8 mouse cellular contexts compared by ENCODE assay signal in the genomic region with DNA sequence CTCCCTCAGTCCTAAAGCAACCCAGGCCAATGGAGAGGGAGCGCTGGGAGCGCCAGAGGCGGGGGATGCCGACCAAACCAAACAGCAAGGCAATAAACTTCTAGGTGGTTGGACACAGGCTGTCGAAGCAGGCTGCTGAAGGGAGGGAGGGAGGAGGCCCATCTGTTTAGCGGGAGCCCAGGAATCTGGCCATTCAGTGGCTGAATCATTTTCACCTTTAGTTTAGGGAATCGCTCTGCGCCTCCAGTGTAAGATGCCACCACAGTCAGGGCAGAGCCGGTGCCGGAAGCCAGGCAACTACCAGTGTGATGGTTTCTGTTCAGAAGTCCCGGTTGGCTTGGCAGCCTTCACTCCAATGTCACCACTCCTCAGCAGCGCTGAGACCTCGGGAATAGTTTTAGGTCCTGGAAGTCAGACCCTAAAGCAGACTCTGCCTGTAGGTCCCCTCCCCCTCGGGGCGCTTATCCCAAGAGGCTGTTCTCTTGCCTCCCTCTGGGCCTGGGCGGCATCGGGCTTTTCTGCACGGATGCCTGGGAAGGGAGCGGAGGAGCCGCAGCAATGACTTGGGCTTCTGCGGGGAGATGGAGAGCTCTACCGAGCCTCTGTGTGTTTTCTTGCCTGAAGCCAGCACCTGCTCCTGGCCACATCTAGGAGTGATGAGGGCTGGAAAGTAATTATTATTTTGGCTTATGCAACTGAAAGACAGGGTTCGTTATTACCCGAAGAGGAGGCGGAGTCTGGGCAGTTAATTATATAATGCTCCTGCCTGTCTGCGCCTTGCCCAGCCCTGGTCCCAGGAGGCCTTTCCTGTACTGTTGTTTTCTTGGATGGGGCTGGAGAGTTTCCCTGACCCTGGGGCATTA. TPM values are rescaled to one million over a fixed set of nuclear protein-coding genes. Genes with fewer than 3 reads are reported as not detected.
DNase-seq lines count a peak whose midpoint lies in the region; ATAC-seq and TF ChIP-seq lines count a peak whose summit lies in the region.

No protein-coding gene starts in this region.

- no peak overlapping the region for H3K4me3 ChIP-seq in kidney, postnatal 0 days (replicated peaks; ENCODE audit: low read depth, low read length)
- peak overlapping the region; percentile 97 for H3K4me3 ChIP-seq in olfactory bulb, adult 2 months (ENCODE audit: insufficient read depth, low read depth, low read length)

- H3K9ac ChIP-seq in kidney, postnatal 0 days (ENCODE audit: low read depth, low read length), result no peak overlapping the region

- no peak overlapping the region for H3K4me2 ChIP-seq in kidney, postnatal 0 days (ENCODE audit: low read length)

- peaks cover 39% of the 10 kb centered on the region for H3K27me3 ChIP-seq in kidney, postnatal 0 days (ENCODE audit: insufficient read depth, low read length)

- intact Hi-C loops in heart, postnatal 25 days (cut with DNase I), result no loop called here

- peak; percentile 26 for DNase-seq in kidney, postnatal 0 days (ENCODE audit: low spot score)
- DNase-seq in kidney, adult 11 months, result no peak
- peak; percentile 62 to 78 for DNase-seq in left cerebral cortex, adult 18-20 months (ENCODE audit: low spot score in 2 of 2)
- no peak for DNase-seq in urinary bladder, postnatal 14 days (ENCODE audit: low spot score)
- DNase-seq in heart, postnatal 25 days (ENCODE audit: low spot score), result no peak
- DNase-seq in adrenal gland, postnatal 25 days, result no peak

- no peak for TF ChIP-seq POLR2A in olfactory bulb, adult 2 months (IDR thresholded peaks at IDR 0.05; ENCODE audit: insufficient read depth, low read depth, low read length)

- 4% methylated on average over 26 of the region's 26 CpGs for WGBS in kidney, postnatal 0 days
- 3% methylated on average over 26 of the region's 26 CpGs for WGBS in olfactory bulb, adult 2 months

- no peak for ATAC-seq in kidney, postnatal 0 days (replicated peaks; ENCODE audit: low FRiP score, low read depth)
- ATAC-seq in frontal cortex, adult (ENCODE audit: low TSS enrichment), result peak; percentile 62

- no peaks in the 10 kb centered on the region for H3K36me3 ChIP-seq in kidney, postnatal 0 days (ENCODE audit: insufficient read depth, low read length)

- H3K9me3 ChIP-seq in kidney, postnatal 0 days (replicated peaks; ENCODE audit: low read length), result no peaks in the 10 kb centered on the region

- H3K4me1 ChIP-seq in kidney, postnatal 0 days (replicated peaks; ENCODE audit: insufficient read depth, low read length), result peaks cover 10% of the 10 kb centered on the region; the same call in 1 of the 2 replicates
- H3K4me1 ChIP-seq in olfactory bulb, adult 2 months (ENCODE audit: control insufficient read depth, insufficient read depth, low read length), result peaks cover 37% of the 10 kb centered on the region

- H3K27ac ChIP-seq in kidney, postnatal 0 days, result no peak overlapping the region
- peak overlapping the region; percentile 80 for H3K27ac ChIP-seq in olfactory bulb, adult 2 months (ENCODE audit: insufficient read depth, low read depth, low read length)

- no peak for TF ChIP-seq CTCF in kidney, postnatal 0 days (IDR thresholded peaks at IDR 0.05; ENCODE audit: low read depth)
- no peak for TF ChIP-seq CTCF in olfactory bulb, adult 2 months (IDR thresholded peaks at IDR 0.05; ENCODE audit: insufficient read depth, low read depth, low read length)

RNA-seq across cellular contexts. Expression of a gene that starts 2.3 kb away (rescaled TPM):
- 0.37 and 0.41 TPM in 2 replicates for polyA plus RNA-seq in kidney, postnatal 0 days (2015; fragmentation: Nextera tagmentation; extraction: Ambion mirVana)
- total RNA-seq in left cerebral cortex, adult 18-20 months (2021), result 100 to 1,000 TPM; 271 to 301 TPM
- 104 TPM in 1 of 2 replicates, not detected in the other for polyA plus RNA-seq in olfactory bulb, adult 2 months (2012; ENCODE audit: insufficient read depth, insufficient read length, low replicate concordance, missing spikeins)
- not detected for total RNA-seq in heart, postnatal 25 days (2021)
- 2.0 and 3.2 TPM in 2 replicates for total RNA-seq in adrenal gland, postnatal 25 days (2021)

Comparison
In these comparisons a context has a peak if more than half of its experiments do, and no peak if none do; other contexts are left out.
1. DNase-seq: peak in kidney, postnatal 0 days (single experiment) and left cerebral cortex, adult 18-20 months (2 of 2); none in kidney, adult 11 months (single experiment), urinary bladder, postnatal 14 days (single experiment), heart, postnatal 25 days (single experiment) and adrenal gland, postnatal 25 days (single experiment).
2. RNA of a gene that starts 2.3 kb away (total RNA-seq): 271 to 301 TPM in left cerebral cortex, adult 18-20 months; 2.0 to 3.2 TPM in adrenal gland, postnatal 25 days and not detected in heart, postnatal 25 days; every median in the first group is over 10 times any median in the second.